ENCODE assay signal across 17 mouse cellular contexts in the genomic region with DNA sequence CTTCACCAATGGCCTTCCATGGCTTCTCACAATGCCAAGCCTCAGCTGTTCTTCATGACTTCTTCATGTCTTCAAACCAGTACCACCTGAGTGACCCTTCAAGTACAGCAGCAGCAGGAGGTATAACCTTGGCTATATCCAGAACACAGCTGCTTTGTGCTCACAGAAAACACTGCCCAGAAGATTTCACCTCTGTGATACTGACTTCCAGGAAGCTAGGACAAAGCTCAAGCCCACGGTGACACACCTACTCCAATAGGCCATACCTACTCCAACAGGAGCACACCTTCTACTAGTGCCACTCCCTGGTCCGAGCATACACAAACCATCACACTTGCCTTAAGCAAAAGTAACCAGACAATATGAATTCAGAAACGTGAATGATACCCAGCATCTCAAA.
"Had no signal": no experiment of that assay in that cellular context is flagged by ENCODE, and none has a peak within 500 bp of the region (broad histone marks: within the 10 kb centered on the region; RNA-seq: fewer than 3 reads in every experiment).

No protein-coding gene starts in this region.

- H3K27me3 ChIP-seq: limb, embryonic 13.5 days; liver, embryonic 12.5 days; liver, embryonic 15.5 days; stomach, embryonic 15.5 days had no signal

- H3K4me2 ChIP-seq: liver, embryonic 12.5 days; liver, embryonic 15.5 days; midbrain, embryonic 11.5 days; stomach, embryonic 15.5 days had no signal

- H3K9me3 ChIP-seq: limb, embryonic 10.5 days; limb, embryonic 13.5 days; liver, embryonic 12.5 days; liver, embryonic 15.5 days; stomach, embryonic 15.5 days had no signal

- ATAC-seq: liver, embryonic 12.5 days had no signal

- H3K4me1 ChIP-seq: stomach, embryonic 15.5 days had no signal

- H3K9ac ChIP-seq: limb, embryonic 13.5 days; liver, embryonic 12.5 days; liver, embryonic 15.5 days; stomach, embryonic 15.5 days had no signal

- H3K27ac ChIP-seq: kidney, postnatal 0 days; limb, embryonic 10.5 days; limb, embryonic 13.5 days; liver, embryonic 12.5 days; liver, embryonic 15.5 days; stomach, embryonic 15.5 days had no signal

- DNase-seq: kidney, adult 2 months; kidney, postnatal 36 days; layer of hippocampus, adult 9-11 months; liver; lung, adult 18-20 months; lung, postnatal 14 days; lung, postnatal 4 days; midbrain, embryonic 14.5 days; thymus, adult 18-20 months; thymus, postnatal 36 days had no signal

- H3K4me3 ChIP-seq: limb, embryonic 10.5 days; limb, embryonic 13.5 days; liver, embryonic 12.5 days; liver, embryonic 15.5 days; stomach, embryonic 15.5 days had no signal
